ENCODE assay signal across 22 mouse cellular contexts in the genomic region with DNA sequence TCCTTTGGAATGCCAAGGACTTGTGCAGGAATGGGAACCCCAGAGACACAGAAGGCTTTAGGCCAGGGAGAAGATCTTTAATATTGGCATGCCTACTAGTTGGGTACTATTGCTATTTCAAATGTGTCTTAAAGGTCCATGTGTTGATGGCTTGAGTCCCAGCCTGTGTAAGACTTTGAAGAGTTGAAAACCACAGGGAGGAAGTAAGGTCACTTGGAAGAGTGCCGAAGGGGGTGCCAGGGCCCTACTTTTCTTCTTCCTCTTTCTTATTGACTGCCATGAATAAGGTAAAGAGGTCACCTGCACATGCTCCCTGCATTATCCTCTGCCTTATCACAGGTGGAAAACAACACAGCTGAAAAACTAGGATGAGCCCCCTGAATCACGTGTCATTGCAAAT. TPM values are rescaled to one million over a fixed set of nuclear protein-coding genes. Genes with fewer than 3 reads are reported as not detected.
DNase-seq lines count a peak whose midpoint lies in the region; ATAC-seq lines count a peak whose summit lies in the region.
"Had no signal": no experiment of that assay in that cellular context is flagged by ENCODE, and none has a peak within 500 bp of the region (broad histone marks: within the 10 kb centered on the region; RNA-seq: fewer than 3 reads in every experiment).

No protein-coding gene starts in this region.

- H3K4me1 ChIP-seq in hindbrain, embryonic 16.5 days (ENCODE audit: control insufficient read depth, insufficient read depth, low read depth, low read length) = peaks cover under 1% of the 10 kb centered on the region; the same call in 1 of the 2 replicates
- H3K4me1 ChIP-seq: embryonic facial prominence, embryonic 15.5 days; forebrain, embryonic 12.5 days; hindbrain, embryonic 15.5 days; limb, embryonic 15.5 days had no signal

- no peaks in the 10 kb centered on the region for H3K9me3 ChIP-seq in hindbrain, embryonic 16.5 days (ENCODE audit: control insufficient read depth, low read length)
- H3K9me3 ChIP-seq: embryonic facial prominence, embryonic 15.5 days; forebrain, embryonic 12.5 days; hindbrain, embryonic 15.5 days; limb, embryonic 15.5 days; megakaryocyte, embryonic 14.5 days had no signal

- H3K4me3 ChIP-seq in hindbrain, embryonic 16.5 days (ENCODE audit: low read length) = no peak overlapping the region
- H3K4me3 ChIP-seq: embryonic facial prominence, embryonic 15.5 days; forebrain, embryonic 12.5 days; hindbrain, embryonic 15.5 days; limb, embryonic 15.5 days; megakaryocyte, embryonic 14.5 days had no signal

- DNase-seq in adrenal gland, postnatal 10 days = peak; percentile 30
- DNase-seq in adrenal gland, postnatal 25 days = no peak
- DNase-seq in lung, postnatal 25 days (ENCODE audit: low spot score) = peak; percentile 3
- no peak for DNase-seq in lung, postnatal 4 days
- DNase-seq: cerebellum, adult 9-11 months; embryo, embryonic 11 days; gastrocnemius, postnatal 25 days; kidney, postnatal 14 days; thymus, postnatal 36 days had no signal

- peak; percentile 98 for ATAC-seq in granulocyte monocyte progenitor cell, adult 5-6 weeks (replicated peaks; ENCODE audit: poor library complexity, severe bottlenecking)
- no peak for ATAC-seq in hindbrain, embryonic 16.5 days
- ATAC-seq in cerebellum, adult (ENCODE audit: insufficient number of reproducible peaks, low FRiP score, low TSS enrichment) = no peak
- ATAC-seq: activated CD4-positive, CD25-positive, alpha-beta regulatory T cell, adult 4 months; intestine, postnatal 0 days; midbrain, embryonic 16.5 days; Patski had no signal

- H3K27ac ChIP-seq in hindbrain, embryonic 16.5 days (ENCODE audit: low read depth, low read length) = no peak overlapping the region
- H3K27ac ChIP-seq: embryonic facial prominence, embryonic 15.5 days; forebrain, embryonic 12.5 days; hindbrain, embryonic 15.5 days; limb, embryonic 15.5 days had no signal

- H3K4me2 ChIP-seq in hindbrain, embryonic 16.5 days (ENCODE audit: low read length) = no peak overlapping the region
- H3K4me2 ChIP-seq: embryonic facial prominence, embryonic 15.5 days; forebrain, embryonic 12.5 days; heart, embryonic 11.5 days; hindbrain, embryonic 15.5 days; limb, embryonic 15.5 days had no signal

- H3K36me3 ChIP-seq in hindbrain, embryonic 16.5 days (ENCODE audit: control insufficient read depth, insufficient read depth, low read length) = no peaks in the 10 kb centered on the region
- H3K36me3 ChIP-seq: embryonic facial prominence, embryonic 15.5 days; forebrain, embryonic 12.5 days; hindbrain, embryonic 15.5 days; limb, embryonic 15.5 days had no signal

- no peaks in the 10 kb centered on the region for H3K27me3 ChIP-seq in hindbrain, embryonic 16.5 days (replicated peaks; ENCODE audit: control insufficient read depth, insufficient read depth, low read length)
- H3K27me3 ChIP-seq: embryonic facial prominence, embryonic 15.5 days; forebrain, embryonic 12.5 days; hindbrain, embryonic 15.5 days; limb, embryonic 15.5 days; megakaryocyte, embryonic 14.5 days; Patski had no signal

- H3K9ac ChIP-seq in hindbrain, embryonic 16.5 days (ENCODE audit: low read depth, low read length) = no peak overlapping the region
- H3K9ac ChIP-seq: embryonic facial prominence, embryonic 15.5 days; forebrain, embryonic 12.5 days; hindbrain, embryonic 15.5 days; limb, embryonic 15.5 days had no signal

- WGBS in hindbrain, embryonic 16.5 days = 77% methylated on average over 2 of the region's 2 CpGs

RNA-seq across cellular contexts. Expression of gene Nrp1, which starts 56.1 kb away (rescaled TPM):
- 100 to 1,000 TPM in 1 of 2 experiments, 10 to 100 TPM in 1; 95.7 to 143 TPM for total RNA-seq in adrenal gland, postnatal 10 days (2021)
- 115 and 135 TPM in 2 replicates for total RNA-seq in adrenal gland, postnatal 25 days (2021)
- 13.1 and 17.2 TPM in 2 replicates for total RNA-seq in granulocyte monocyte progenitor cell, adult 5-6 weeks (2014; fragmentation: Nextera tagmentation)
- total RNA-seq in granulocyte monocyte progenitor cell, adult 5-6 weeks (2017) = 9.7 and 12.1 TPM in 2 replicates
- 82.9 and 87.0 TPM in 2 replicates for polyA plus RNA-seq in hindbrain, embryonic 16.5 days (2015; fragmentation: Nextera tagmentation; extraction: Ambion mirVana)

Comparison
In these comparisons a context has a peak if more than half of its experiments do, and no peak if none do; other contexts are left out.
1. DNase-seq: peak in adrenal gland, postnatal 10 days (single experiment) and lung, postnatal 25 days (single experiment); none in adrenal gland, postnatal 25 days (single experiment) and lung, postnatal 4 days (0 of 2).